Mouse (Mus musculus) testis, adult 2 months (tissue): ENCODE data around the gene Ptprcap. TPM values are rescaled to one million over a fixed set of nuclear protein-coding genes. Genes with fewer than 3 reads are reported as not detected.

ENCODE experiments used
- H3K27ac ChIP-seq: fragments of 200-500 bp; 2 replicates; pipeline ENCODE4 v1.5.1; 2012; ENCODE audit warnings: low read depth, low read length; ENCODE audit not compliant: control insufficient read depth, insufficient read depth
- H3K27me3 ChIP-seq: fragments of 200-500 bp; 2 replicates; pipeline ENCODE4 v1.6.1; 2012; ENCODE audit warnings: mild to moderate bottlenecking, low read length, moderate library complexity; ENCODE audit not compliant: control insufficient read depth, insufficient read depth
- H3K36me3 ChIP-seq: fragments of 200-500 bp; 2 replicates; pipeline ENCODE4 v1.6.1; 2012; ENCODE audit warnings: mild to moderate bottlenecking, low read length; ENCODE audit not compliant: control insufficient read depth, insufficient read depth
- H3K4me1 ChIP-seq: fragments of 200-500 bp; 2 replicates; pipeline ENCODE4 v1.6.1; 2012; ENCODE audit warnings: low read length; ENCODE audit not compliant: control insufficient read depth, insufficient read depth
- H3K4me3 ChIP-seq: fragments of 200-500 bp; 2 replicates; pipeline ENCODE4 v1.5.1; 2012; ENCODE audit warnings: low read depth, mild to moderate bottlenecking, low read length, moderate library complexity, mixed read lengths; ENCODE audit not compliant: control insufficient read depth
- CTCF ChIP-seq: fragments of 200-500 bp; IDR thresholded peaks from 2 replicates; pipeline ENCODE4 v1.5.1; 2012; ENCODE audit warnings: low read depth, mild to moderate bottlenecking, inconsistent platforms, low read length, moderate library complexity; ENCODE audit not compliant: control insufficient read depth, insufficient read depth, insufficient replicate concordance
- POLR2A ChIP-seq: fragments of 200-500 bp; IDR thresholded peaks from 2 replicates; pipeline ENCODE4 v1.6.1; 2012; ENCODE audit warnings: low read depth, mild to moderate bottlenecking, inconsistent platforms, low read length, moderate library complexity; ENCODE audit not compliant: control insufficient read depth
- polyA plus RNA-seq: library from polyadenylated mRNA; depleted of rRNA; stranded (reverse); fragments of >200 nt; gene quantifications from 2 replicates; pipeline ENCODE4 v1.2.3, GENCODE M21; 2012

Gene Ptprcap
- polyA plus RNA-seq, 1 experiment, result 0.65 TPM

DNA sequence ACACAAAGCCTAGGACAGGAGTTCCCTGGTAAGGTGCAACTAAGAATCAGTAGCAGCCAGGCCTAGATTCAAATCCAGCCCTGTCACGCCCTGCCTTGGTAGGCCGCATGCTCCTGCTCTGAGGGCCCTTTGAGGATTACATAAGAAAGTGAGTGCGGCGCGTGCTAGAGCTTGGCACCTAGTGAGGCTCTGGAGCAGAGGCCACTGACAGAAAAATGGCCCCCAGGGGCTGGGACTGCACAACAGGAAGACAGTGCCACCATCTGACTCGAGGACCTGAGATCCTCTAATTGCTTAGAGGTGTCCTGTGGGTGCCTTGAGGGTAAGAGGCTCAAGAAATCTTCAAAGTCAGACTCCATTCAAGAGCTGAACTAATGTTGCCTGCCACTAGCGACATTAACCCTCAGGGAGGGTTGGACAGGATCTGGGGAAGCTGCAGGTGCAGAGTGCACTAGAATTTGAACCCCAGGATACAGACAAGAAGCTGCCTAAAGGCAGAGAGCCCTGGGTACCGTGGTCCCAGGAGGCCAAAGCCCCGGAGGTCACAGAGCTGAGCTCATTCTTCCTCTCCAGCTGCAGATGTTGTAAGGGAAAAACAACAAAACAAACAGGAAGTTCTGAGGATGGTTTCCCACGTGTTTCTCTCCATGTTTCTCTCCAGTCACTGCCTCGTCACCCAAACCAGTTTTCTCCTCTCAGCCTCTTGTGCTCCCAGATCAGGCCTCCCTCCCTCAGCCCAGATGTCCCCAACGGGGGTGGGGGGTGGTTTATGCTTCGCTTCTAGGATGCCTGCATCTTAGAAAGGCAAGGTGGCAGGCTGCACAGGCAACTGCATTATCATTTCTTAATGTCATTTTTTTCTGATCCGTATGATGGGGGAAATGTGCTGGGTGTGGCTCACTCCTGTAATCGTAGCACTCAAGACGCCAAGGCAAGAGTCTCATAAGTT lies 8.6 kb upstream of the Ptprcap start:
- TF ChIP-seq CTCF (no peak), POLR2A (no peak)
- Histone ChIP-seq H3K27ac (no peak overlapping the region), H3K4me1 (peaks cover 14% of the 10 kb centered on the region), H3K4me3 (no peak overlapping the region), H3K27me3 (no peaks in the 10 kb centered on the region), H3K36me3 (no peaks in the 10 kb centered on the region)

DNA sequence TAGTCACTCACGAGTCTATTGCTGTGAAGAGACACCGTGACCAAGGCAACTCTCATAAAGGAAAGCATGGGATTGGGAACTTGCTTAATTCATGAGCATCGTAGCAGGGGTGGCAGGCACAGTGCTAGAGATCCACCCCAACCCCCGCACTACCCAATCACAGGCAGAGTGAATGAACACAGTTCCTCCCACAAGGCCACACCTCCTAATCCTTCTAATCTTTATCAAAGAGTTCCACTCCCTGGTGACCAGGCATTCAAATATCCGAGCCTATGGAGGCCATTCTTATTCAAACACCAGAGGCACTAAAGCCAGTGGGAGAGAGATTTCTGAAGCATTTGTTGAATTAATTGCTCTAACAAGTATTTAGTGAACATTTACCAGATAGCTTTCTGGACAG lies 7.5 kb upstream of the Ptprcap start:
- no peak for TF ChIP-seq POLR2A
- Histone ChIP-seq H3K4me3 (no peak overlapping the region), H3K27ac (no peak overlapping the region), H3K36me3 (no peaks in the 10 kb centered on the region), H3K4me1 (peaks cover 17% of the 10 kb centered on the region), H3K27me3 (no peaks in the 10 kb centered on the region)

DNA sequence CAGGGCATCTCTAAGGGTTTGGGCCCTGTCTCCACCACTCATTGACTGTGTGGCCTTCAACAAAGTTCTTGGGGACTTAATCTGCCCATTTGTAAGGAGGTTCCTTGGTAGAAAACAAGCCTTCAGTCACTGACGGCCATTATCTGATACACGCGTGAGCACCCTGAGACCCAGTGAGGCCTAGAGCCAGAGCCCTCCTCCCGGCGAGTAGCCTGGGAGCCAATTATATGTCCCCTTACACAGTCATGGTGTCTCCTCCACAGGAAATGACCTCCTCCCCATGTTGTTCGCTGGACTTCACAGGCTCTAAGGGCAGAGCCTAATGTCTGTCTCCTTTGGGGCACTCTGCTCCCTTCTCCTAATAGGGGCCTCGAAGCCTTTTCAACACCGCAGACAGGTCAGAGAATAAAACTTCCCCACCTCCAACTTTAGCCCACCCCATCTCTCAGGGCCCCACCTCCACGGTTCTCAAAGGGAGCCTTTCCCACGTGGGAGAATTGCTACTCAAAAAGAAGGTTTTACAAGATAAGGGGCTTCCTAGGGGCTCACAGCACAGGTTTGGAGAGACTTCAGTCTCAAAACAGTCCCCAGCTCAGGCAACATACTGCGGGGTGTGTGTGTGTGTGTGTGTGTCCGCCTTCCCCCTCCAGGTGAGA lies 6.9 kb upstream of the Ptprcap start:
- H3K4me3 ChIP-seq, result no peak overlapping the region
- TF ChIP-seq POLR2A (no peak), CTCF (no peak)
- no peaks in the 10 kb centered on the region for H3K36me3 ChIP-seq
- H3K27me3 ChIP-seq, result no peaks in the 10 kb centered on the region
- no peak overlapping the region for H3K27ac ChIP-seq
- peaks cover 17% of the 10 kb centered on the region for H3K4me1 ChIP-seq

DNA sequence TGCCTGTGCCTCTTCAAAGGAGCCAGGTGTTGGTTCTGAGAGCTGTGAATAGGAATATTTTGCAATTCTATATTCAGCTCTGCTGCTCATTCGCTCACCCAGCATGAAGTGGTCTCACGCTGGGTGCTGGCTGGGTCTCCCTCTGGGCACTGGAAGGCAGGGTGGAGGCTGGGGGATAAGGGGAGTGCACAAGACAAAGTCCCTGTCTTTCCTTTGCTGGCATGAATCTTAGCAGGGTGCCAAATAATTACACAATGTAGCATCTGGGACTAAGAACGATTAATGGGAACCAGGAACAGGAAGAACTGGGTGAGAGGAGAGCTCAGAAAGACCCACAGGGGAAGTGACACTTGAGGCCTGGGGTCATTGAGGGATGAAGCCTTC lies 6.4 kb upstream of the Ptprcap start:
- no peak for TF ChIP-seq POLR2A
- TF ChIP-seq CTCF, result no peak
- Histone ChIP-seq H3K4me3 (no peak overlapping the region), H3K36me3 (no peaks in the 10 kb centered on the region), H3K27me3 (no peaks in the 10 kb centered on the region), H3K27ac (no peak overlapping the region), H3K4me1 (peaks cover 17% of the 10 kb centered on the region)

DNA sequence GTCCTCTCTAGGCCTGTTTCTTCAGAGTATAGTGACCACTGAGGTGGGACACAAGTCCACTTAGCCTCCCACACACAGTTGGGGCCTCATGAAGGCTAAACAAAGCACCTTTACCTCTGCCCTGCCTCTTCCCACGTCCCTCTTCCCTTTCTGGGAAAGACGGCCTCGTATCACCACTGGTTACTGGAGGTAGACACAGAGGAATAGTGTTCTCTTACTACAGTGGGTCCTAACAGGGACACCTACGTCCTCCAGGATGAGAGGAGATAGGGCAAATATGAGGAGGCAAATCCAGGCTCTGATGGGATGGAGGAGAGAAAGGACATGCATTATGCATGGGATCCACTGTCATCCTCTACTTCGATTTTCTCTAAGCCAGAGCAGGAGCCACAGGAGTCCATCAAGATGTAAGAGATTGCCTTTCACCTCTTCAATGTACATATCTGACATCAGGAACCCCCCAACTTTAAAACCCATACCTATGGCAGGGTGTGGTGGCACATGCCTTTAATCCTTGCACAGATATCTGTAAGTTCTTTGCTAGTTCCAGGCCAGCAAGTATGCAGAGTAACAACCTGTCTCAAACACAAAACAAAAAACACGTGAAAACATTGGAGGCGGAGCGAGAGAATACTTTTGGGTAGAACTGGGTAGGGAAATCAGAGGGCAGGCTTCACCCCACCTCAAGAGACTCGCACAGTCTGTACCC lies 5.5 kb upstream of the Ptprcap start:
- no peaks in the 10 kb centered on the region for H3K36me3 ChIP-seq
- H3K27me3 ChIP-seq, result no peaks in the 10 kb centered on the region
- peaks cover 17% of the 10 kb centered on the region for H3K4me1 ChIP-seq
- H3K27ac ChIP-seq, result 0 out of 2 replicates have a peak overlapping the region, but pooled peaks have one; percentile 9
- H3K4me3 ChIP-seq, result peak overlapping the region; percentile 85
- TF ChIP-seq CTCF (no peak), POLR2A (no peak)

DNA sequence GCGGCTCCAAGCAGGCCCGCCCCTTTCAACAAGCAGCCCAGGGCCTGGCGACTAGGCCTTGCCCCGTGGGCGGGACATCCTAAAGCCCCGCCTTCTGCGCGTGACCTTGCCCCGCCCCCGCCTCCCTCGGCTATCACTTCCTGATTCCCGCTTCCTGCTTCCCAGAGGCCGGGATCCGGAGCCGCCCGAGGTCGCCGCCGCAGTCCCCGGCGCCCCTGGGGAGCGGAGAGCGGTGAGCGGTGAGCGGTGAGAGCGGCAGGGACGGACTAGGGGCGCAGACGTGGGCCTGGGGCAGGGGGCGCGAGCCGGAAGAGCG lies 5.0 kb upstream of the Ptprcap start, which contains the start of gene Coro1b:
Gene Coro1b, plus strand, starts transcription at position 129 of the 316 bp plus-strand sequence.
- 0 out of 2 replicates have a peak within 1 kb of the TSS, but pooled peaks have one; percentile 9 for H3K27ac ChIP-seq
- H3K36me3 ChIP-seq, result no peaks in the 10 kb centered on the region
- TF ChIP-seq POLR2A (peak; percentile 68), CTCF (no peak)
- peaks cover 17% of the 10 kb centered on the region for H3K4me1 ChIP-seq
- peak within 1 kb of the TSS; percentile 85 for H3K4me3 ChIP-seq
- no peaks in the 10 kb centered on the region for H3K27me3 ChIP-seq

DNA sequence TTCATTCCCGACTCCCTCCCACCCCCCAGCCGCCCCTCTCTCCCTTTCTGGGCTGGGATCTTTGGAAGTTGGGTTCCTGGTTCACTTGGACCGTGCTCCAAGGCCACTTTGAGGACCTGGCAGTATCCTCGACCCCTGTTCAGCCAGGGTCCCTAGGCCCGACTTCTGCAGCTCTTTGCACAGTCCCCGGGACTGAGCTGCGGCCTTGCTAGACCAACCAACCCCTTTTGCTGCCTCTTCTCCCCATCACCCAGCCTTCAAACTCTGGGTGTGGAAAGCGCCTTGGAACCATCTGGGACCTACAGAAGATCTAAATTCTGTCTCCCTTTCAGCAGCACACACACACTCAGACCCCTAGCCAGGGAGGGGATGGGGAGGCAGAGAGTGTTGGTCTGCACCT lies 4.6 kb upstream of the Ptprcap start:
- Histone ChIP-seq H3K4me3 (peak overlapping the region; percentile 85), H3K27me3 (no peaks in the 10 kb centered on the region), H3K27ac (no peak overlapping the region), H3K36me3 (no peaks in the 10 kb centered on the region), H3K4me1 (peaks cover 17% of the 10 kb centered on the region)
- TF ChIP-seq POLR2A, result no peak
- no peak for TF ChIP-seq CTCF
